8 mouse cellular contexts compared by ENCODE assay signal in genomic region chr16:32878972-32879926, GRCm38 (mm10). TPM values are rescaled to one million over a fixed set of nuclear protein-coding genes. Genes with fewer than 3 reads are reported as not detected.
DNase-seq lines count a peak whose midpoint lies in the region; ATAC-seq lines count a peak whose summit lies in the region.

No protein-coding gene starts in this region.

- peaks cover 2% of the 10 kb centered on the region; the same call in 1 of the 2 replicates for H3K36me3 ChIP-seq in kidney, embryonic 14.5 days (ENCODE audit: control insufficient read depth, insufficient read depth, low read length)
- no peaks in the 10 kb centered on the region for H3K36me3 ChIP-seq in neural tube, embryonic 12.5 days

- peaks cover 11% of the 10 kb centered on the region for H3K4me1 ChIP-seq in kidney, embryonic 14.5 days (ENCODE audit: control insufficient read depth, insufficient read depth, low read length)
- H3K4me1 ChIP-seq in neural tube, embryonic 12.5 days: peaks cover 18% of the 10 kb centered on the region

- peak overlapping the region; percentile 68 for H3K4me2 ChIP-seq in kidney, embryonic 14.5 days (replicated peaks; ENCODE audit: low read depth, low read length)
- peak overlapping the region; percentile 82 for H3K4me2 ChIP-seq in neural tube, embryonic 12.5 days (replicated peaks)

- peak overlapping the region; percentile 82 for H3K4me3 ChIP-seq in kidney, embryonic 14.5 days (ENCODE audit: low read length)
- H3K4me3 ChIP-seq in neural tube, embryonic 12.5 days: peak overlapping the region; percentile 88

- DNase-seq in kidney, adult 18-20 months: no peak
- peak; percentile 14 for DNase-seq in brain, adult 2 months (ENCODE audit: low read depth, low spot score)
- DNase-seq in induced T-regulatory cell, adult 2 months (ENCODE audit: low read depth): peak; percentile 25
- no peak for DNase-seq in urinary bladder, postnatal 4 days (ENCODE audit: low spot score in 2 of 2)

- no peak overlapping the region; the same call in 1 of the 2 replicates for H3K9ac ChIP-seq in kidney, embryonic 14.5 days (ENCODE audit: low read depth, low read length)
- H3K9ac ChIP-seq in neural tube, embryonic 12.5 days: 0 out of 2 replicates have a peak overlapping the region, but pooled peaks have one; percentile 88

- H3K9me3 ChIP-seq in kidney, embryonic 14.5 days (ENCODE audit: control insufficient read depth, low read length): no peaks in the 10 kb centered on the region
- no peaks in the 10 kb centered on the region for H3K9me3 ChIP-seq in neural tube, embryonic 12.5 days

- no peaks in the 10 kb centered on the region for H3K27me3 ChIP-seq in kidney, embryonic 14.5 days (ENCODE audit: control insufficient read depth, insufficient read depth, low read length)
- H3K27me3 ChIP-seq in neural tube, embryonic 12.5 days (replicated peaks): no peaks in the 10 kb centered on the region

- no peak for ATAC-seq in kidney, embryonic 14.5 days (ENCODE audit: low FRiP score, low TSS enrichment)
- no peak for ATAC-seq in neural tube, embryonic 12.5 days (ENCODE audit: low FRiP score, low read depth)
- no peak for ATAC-seq in megakaryocyte-erythroid progenitor cell, adult 5-6 weeks (replicated peaks; ENCODE audit: low FRiP score, low TSS enrichment, poor library complexity, severe bottlenecking)
- no peak for ATAC-seq in activated CD4-positive, CD25-positive, alpha-beta regulatory T cell, adult 4 months

- 77% methylated on average over 14 of the region's 14 CpGs for WGBS in kidney, embryonic 14.5 days
- 84% methylated on average over 14 of the region's 14 CpGs for WGBS in neural tube, embryonic 12.5 days

- H3K27ac ChIP-seq in kidney, embryonic 14.5 days (ENCODE audit: low read depth, low read length): no peak overlapping the region
- H3K27ac ChIP-seq in neural tube, embryonic 12.5 days: no peak overlapping the region

RNA-seq across cellular contexts. Expression of gene Rubcn, which starts 1.7 kb away (rescaled TPM):
- polyA plus RNA-seq in kidney, embryonic 14.5 days (2014; fragmentation: Nextera tagmentation; extraction: Ambion mirVana): 12.1 and 15.2 TPM in 2 replicates
- polyA plus RNA-seq in neural tube, embryonic 12.5 days (2016; fragmentation: Nextera tagmentation; extraction: Ambion mirVana): 25.3 and 28.0 TPM in 2 replicates
- 5.1 and 6.6 TPM in 2 replicates for total RNA-seq in megakaryocyte-erythroid progenitor cell, adult 5-6 weeks (2014; fragmentation: Nextera tagmentation)
- 4.0 and 6.1 TPM in 2 replicates for total RNA-seq in megakaryocyte-erythroid progenitor cell, adult 5-6 weeks (2017)
- 10 to 100 TPM in 1 of 2 experiments, 1 to 10 TPM in 1; 6.6 to 13.0 TPM for polyA plus RNA-seq in activated CD4-positive, CD25-positive, alpha-beta regulatory T cell, adult 4 months (2017; shearing (Covaris generic))

RNA-seq across cellular contexts. Expression of gene Fyttd1, which starts 1.9 kb away (rescaled TPM):
- 119 and 155 TPM in 2 replicates for polyA plus RNA-seq in kidney, embryonic 14.5 days (2014; fragmentation: Nextera tagmentation; extraction: Ambion mirVana)
- 112 and 115 TPM in 2 replicates for polyA plus RNA-seq in neural tube, embryonic 12.5 days (2016; fragmentation: Nextera tagmentation; extraction: Ambion mirVana)
- 23.3 and 25.4 TPM in 2 replicates for total RNA-seq in megakaryocyte-erythroid progenitor cell, adult 5-6 weeks (2014; fragmentation: Nextera tagmentation)
- 48.8 and 69.4 TPM in 2 replicates for total RNA-seq in megakaryocyte-erythroid progenitor cell, adult 5-6 weeks (2017)
- polyA plus RNA-seq in activated CD4-positive, CD25-positive, alpha-beta regulatory T cell, adult 4 months (2017; shearing (Covaris generic)): 10 to 100 TPM; 66.7 to 69.8 TPM

RNA-seq across cellular contexts. Expression of gene Lrch3, which starts 34.7 kb away (rescaled TPM):
- polyA plus RNA-seq in kidney, embryonic 14.5 days (2014; fragmentation: Nextera tagmentation; extraction: Ambion mirVana): 19.7 and 32.7 TPM in 2 replicates
- polyA plus RNA-seq in neural tube, embryonic 12.5 days (2016; fragmentation: Nextera tagmentation; extraction: Ambion mirVana): 45.4 and 46.6 TPM in 2 replicates
- 15.6 and 27.2 TPM in 2 replicates for total RNA-seq in megakaryocyte-erythroid progenitor cell, adult 5-6 weeks (2014; fragmentation: Nextera tagmentation)
- 13.1 and 25.3 TPM in 2 replicates for total RNA-seq in megakaryocyte-erythroid progenitor cell, adult 5-6 weeks (2017)
- polyA plus RNA-seq in activated CD4-positive, CD25-positive, alpha-beta regulatory T cell, adult 4 months (2017; shearing (Covaris generic)): 10 to 100 TPM; 20.5 to 21.4 TPM

Comparison
In these comparisons a context has a peak if more than half of its experiments do, and no peak if none do; other contexts are left out.
1. DNase-seq: peak in brain, adult 2 months (single experiment) and induced T-regulatory cell, adult 2 months (single experiment); none in kidney, adult 18-20 months (single experiment) and urinary bladder, postnatal 4 days (0 of 2).